Mouse (Mus musculus) spleen, embryonic (tissue): Measurements from ENCODE around the gene C1qtnf1.

Experiments
- CTCF ChIA-PET: fragments of 350-600 bp; sonication (Branson Sonifier 250); formaldehyde crosslinking; loops from one replicate; lab custom pipeline; 2022; lab: Charles Lee

Gene C1qtnf1

GRCm38 (mm10) chr11:118494001-118494737 is 66.2 kb downstream of the C1qtnf1 start:
- CTCF ChIA-PET, result interaction anchor here (1.2 kb wide), 1 partner anchor 31 kb away, joined by 3 read pairs; no protein-coding TSS in a partner anchor

- CTCF ChIA-PET, result no interaction called here
Measured at GRCm38 (mm10) chr11:118495065-118495464, 67.1 kb downstream of the C1qtnf1 start.

- CTCF ChIA-PET, result no interaction called here
Measured at GRCm38 (mm10) chr11:118496066-118496689, 68.2 kb downstream of the C1qtnf1 start.
